Mouse (Mus musculus) heart, adult 9 months (tissue): ENCODE measurements around the gene Tdp1.

Source experiments
- DNase-seq, 2 experiments: peaks; one replicate each; pipeline ENCODE4 v3.0.0; 2022; ENCODE audit warnings: low spot score in 2 of 2

The Tdp1 gene

GRCm38 (mm10) chr12:99884269-99885261 is at the start of gene Tdp1, which contains the start of gene Efcab11:
Gene Tdp1, plus strand, starts transcription at chr12:99884517.
Gene Efcab11, minus strand, starts transcription at chr12:99884439.
- DNase-seq = peak; percentile 87 to 91

- DNase-seq = peak; percentile 9 to 11
Measured at GRCm38 (mm10) chr12:99836404-99837131, 47.7 kb upstream of the Tdp1 start.

GRCm38 (mm10) chr12:99837528-99837927 is 46.8 kb upstream of the Tdp1 start:
- no peak for DNase-seq

- no peak for DNase-seq
Measured at GRCm38 (mm10) chr12:99838109-99838508, 46.2 kb upstream of the Tdp1 start.

- DNase-seq = no peak
Measured at GRCm38 (mm10) chr12:99838703-99839102, 45.6 kb upstream of the Tdp1 start.

- no peak for DNase-seq
Measured at GRCm38 (mm10) chr12:99844951-99845350, 39.4 kb upstream of the Tdp1 start.

GRCm38 (mm10) chr12:99849996-99850395 is 34.3 kb upstream of the Tdp1 start:
- no peak for DNase-seq

GRCm38 (mm10) chr12:99853323-99854258 is 30.7 kb upstream of the Tdp1 start:
- no peak for DNase-seq

- DNase-seq = no peak
Measured at GRCm38 (mm10) chr12:99856011-99856410, 28.3 kb upstream of the Tdp1 start.

GRCm38 (mm10) chr12:99858664-99859063 is 25.7 kb upstream of the Tdp1 start:
- no peak for DNase-seq

- DNase-seq = no peak
Measured at GRCm38 (mm10) chr12:99859391-99860100, 24.8 kb upstream of the Tdp1 start.

- DNase-seq = no peak
Measured at GRCm38 (mm10) chr12:99860981-99861380, 23.3 kb upstream of the Tdp1 start.

- no peak for DNase-seq
Measured at GRCm38 (mm10) chr12:99864613-99865012, 19.7 kb upstream of the Tdp1 start.

- no peak for DNase-seq
Measured at GRCm38 (mm10) chr12:99868821-99869220, 15.5 kb upstream of the Tdp1 start.

- no peak for DNase-seq
Measured at GRCm38 (mm10) chr12:99873443-99873842, 10.9 kb upstream of the Tdp1 start.

GRCm38 (mm10) chr12:99874609-99875008 is 9.7 kb upstream of the Tdp1 start:
- no peak for DNase-seq

- peak; percentile 87 to 90 for DNase-seq
Measured at GRCm38 (mm10) chr12:99883000-99883712, 1.2 kb upstream of the Tdp1 start.

- DNase-seq = peak in 1 of 2 experiments; percentile 10
Measured at GRCm38 (mm10) chr12:99883713-99884105, 608 bp upstream of the Tdp1 start.

- no peak for DNase-seq
Measured at GRCm38 (mm10) chr12:99885282-99885901, 1.1 kb downstream of the Tdp1 start.

GRCm38 (mm10) chr12:99897846-99898245 is 13.5 kb downstream of the Tdp1 start:
- DNase-seq = no peak
